Comparison of ENCODE assay signal across 14 mouse cellular contexts in genomic region chr1:152591746-152592498, GRCm38 (mm10).
A peak's percentile ranks its signal among the peaks of the same experiment; 100 is the strongest.
DNase-seq lines count a peak whose midpoint lies in the region; ATAC-seq lines count a peak whose summit lies in the region.
"Had no signal": no experiment of that assay in that cellular context is flagged by ENCODE, and none has a peak within 500 bp of the region (broad histone marks: within the 10 kb centered on the region; RNA-seq: fewer than 3 reads in every experiment).

No protein-coding gene starts in this region.

- H3K4me1 ChIP-seq in heart, embryonic 15.5 days (replicated peaks) = peaks cover 62% of the 10 kb centered on the region
- H3K4me1 ChIP-seq in liver, embryonic 13.5 days (replicated peaks) = peaks cover 69% of the 10 kb centered on the region

- no peak for ATAC-seq in heart, embryonic 15.5 days (replicated peaks; ENCODE audit: insufficient number of reproducible peaks, insufficient read depth, low FRiP score, low read depth)
- peak; percentile 80 for ATAC-seq in liver, embryonic 13.5 days (ENCODE audit: low read depth)
- ATAC-seq: midbrain, embryonic 15.5 days; Patski had no signal

- no peak overlapping the region for H3K4me3 ChIP-seq in heart, embryonic 15.5 days
- H3K4me3 ChIP-seq in liver, embryonic 13.5 days (replicated peaks) = peak overlapping the region; percentile 49
- H3K4me3 ChIP-seq: embryonic facial prominence, embryonic 12.5 days; hindbrain, embryonic 15.5 days; lung, embryonic 15.5 days; midbrain, embryonic 15.5 days had no signal

- no peaks in the 10 kb centered on the region for H3K27me3 ChIP-seq in heart, embryonic 15.5 days
- peaks cover 12% of the 10 kb centered on the region for H3K27me3 ChIP-seq in liver, embryonic 13.5 days
- H3K27me3 ChIP-seq: embryonic facial prominence, embryonic 12.5 days; hindbrain, embryonic 15.5 days; lung, embryonic 15.5 days; midbrain, embryonic 15.5 days; Patski had no signal

- H3K9ac ChIP-seq in heart, embryonic 15.5 days = no peak overlapping the region
- H3K9ac ChIP-seq in liver, embryonic 13.5 days = peak overlapping the region; percentile 58
- H3K9ac ChIP-seq: embryonic facial prominence, embryonic 12.5 days; hindbrain, embryonic 15.5 days; lung, embryonic 15.5 days; midbrain, embryonic 15.5 days had no signal

- 77% methylated on average over 13 of the region's 15 CpGs for WGBS in heart, embryonic 15.5 days
- WGBS in liver, embryonic 13.5 days (ENCODE audit: insufficient replicate concordance) = 64% methylated on average over 15 of the region's 15 CpGs

- no peak for DNase-seq in heart, adult 8-10 months (ENCODE audit: low spot score)
- peak; percentile 12 for DNase-seq in thymus, postnatal 25 days
- no peak for DNase-seq in thymus, postnatal 10 days (ENCODE audit: low spot score in 2 of 2)
- no peak for DNase-seq in liver, embryonic 13.5 days
- no peak for DNase-seq in c-Kit-positive CD71-positive TER-119-positive erythroid progenitor cells, embryonic 14.5 days (ENCODE audit: low spot score)
- DNase-seq in retina, postnatal 1 day = no peak
- no peak for DNase-seq in frontal cortex, postnatal 14 days (ENCODE audit: low spot score in 2 of 2)
- DNase-seq: cerebellum, adult 18-20 months had no signal

- no peak overlapping the region for H3K4me2 ChIP-seq in heart, embryonic 15.5 days
- H3K4me2 ChIP-seq in liver, embryonic 13.5 days = peak overlapping the region; percentile 71
- H3K4me2 ChIP-seq: embryonic facial prominence, embryonic 12.5 days; hindbrain, embryonic 15.5 days; lung, embryonic 15.5 days; midbrain, embryonic 15.5 days had no signal

- peak overlapping the region; percentile 43; the same call in 1 of the 2 replicates for H3K27ac ChIP-seq in heart, embryonic 15.5 days
- H3K27ac ChIP-seq in liver, embryonic 13.5 days = peak overlapping the region; percentile 94
- H3K27ac ChIP-seq: embryonic facial prominence, embryonic 12.5 days; hindbrain, embryonic 15.5 days; lung, embryonic 15.5 days; midbrain, embryonic 15.5 days had no signal

- H3K36me3 ChIP-seq in heart, embryonic 15.5 days = no peaks in the 10 kb centered on the region
- H3K36me3 ChIP-seq in liver, embryonic 13.5 days = no peaks in the 10 kb centered on the region
- H3K36me3 ChIP-seq: embryonic facial prominence, embryonic 12.5 days; hindbrain, embryonic 15.5 days; lung, embryonic 15.5 days; midbrain, embryonic 15.5 days had no signal

- H3K9me3 ChIP-seq in heart, embryonic 15.5 days (replicated peaks) = no peaks in the 10 kb centered on the region
- H3K9me3 ChIP-seq in liver, embryonic 13.5 days (replicated peaks) = no peaks in the 10 kb centered on the region
- H3K9me3 ChIP-seq: embryonic facial prominence, embryonic 12.5 days; hindbrain, embryonic 15.5 days; lung, embryonic 15.5 days; midbrain, embryonic 15.5 days had no signal
